Mouse (Mus musculus) kidney, adult 2 months (tissue): ENCODE results near the gene Rab25.

Source experiments
- CTCF ChIP-seq: fragments of 200-500 bp; conservative IDR thresholded peaks from 2 replicates; pipeline ENCODE4 v1.5.1; 2011; ENCODE audit warnings: low read depth, mild to moderate bottlenecking, control low read depth, low read length, moderate library complexity, mixed read lengths; ENCODE audit not compliant: insufficient read depth, insufficient read length
- POLR2A ChIP-seq: fragments of 200-500 bp; IDR thresholded peaks from one replicate; pipeline ENCODE4 v1.6.1; 2011; ENCODE audit warnings: low read depth, low read length, control low read depth

DNA sequence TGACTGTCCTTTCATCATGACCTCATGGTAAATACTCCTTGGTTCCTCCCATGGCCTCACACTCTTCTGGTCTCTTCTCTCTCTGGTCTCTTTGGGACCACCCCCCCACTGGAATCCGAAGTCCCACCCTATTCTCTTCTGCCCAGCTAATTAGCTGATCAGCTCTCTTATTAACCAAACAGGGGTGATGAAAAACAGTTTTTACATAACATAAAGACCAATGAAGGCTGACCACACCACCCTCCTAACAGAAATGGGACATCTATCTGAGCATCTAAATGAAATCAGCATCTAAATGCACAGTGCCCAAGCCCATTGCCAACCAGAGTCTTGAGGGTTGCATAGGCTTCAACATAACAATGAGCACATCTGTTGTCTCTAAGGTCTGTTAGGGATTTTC lies 23.8 kb upstream of the Rab25 start:
- no peak for TF ChIP-seq CTCF
- TF ChIP-seq POLR2A, result no peak
